Mouse (Mus musculus): ENCODE measurements around the gene Acvr1.

DNA sequence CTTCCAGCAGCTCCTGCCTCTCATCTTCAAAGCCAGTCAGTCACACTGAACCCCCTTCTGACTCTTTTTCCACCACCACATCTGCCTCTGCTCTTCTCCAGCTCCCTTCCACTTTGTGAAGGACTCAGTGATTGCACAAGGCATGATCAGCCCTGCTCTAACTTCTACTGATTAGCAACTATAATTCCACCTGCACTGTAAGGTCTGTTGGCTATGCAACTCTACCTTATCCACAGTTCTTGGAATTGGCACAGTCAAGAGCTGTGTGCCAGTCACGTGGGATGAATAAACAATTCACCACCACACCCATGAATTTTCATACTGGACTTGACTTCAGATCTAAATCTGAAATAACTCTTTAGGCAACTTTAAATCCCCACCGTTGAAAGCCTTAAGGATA, 133.6 kb downstream of the Acvr1 start:
- TF ChIP-seq POLR2A (IDR thresholded peaks at IDR 0.05; ENCODE audit: insufficient read depth, low read depth, low read length) (no peak), CTCF (IDR thresholded peaks at IDR 0.05; ENCODE audit: insufficient read depth, low read depth, low read length) (no peak)
